In genomic region chr13:67525753-67526410, GRCm38 (mm10) we compare ENCODE assay signal across 8 mouse cellular contexts. TPM values are rescaled to one million over a fixed set of nuclear protein-coding genes. Genes with fewer than 3 reads are reported as not detected.
A peak's percentile ranks its signal among the peaks of the same experiment; 100 is the strongest.
DNase-seq lines count a peak whose midpoint lies in the region; ATAC-seq and TF ChIP-seq lines count a peak whose summit lies in the region.

Gene Gm26965 (minus strand): TSS chr13:67526151.
Gene Zfp87 (minus strand): TSS chr13:67526177.

- WGBS in hindbrain, embryonic 13.5 days: 0% methylated on average over 27 of the region's 27 CpGs

- H3K9me3 ChIP-seq in hindbrain, embryonic 13.5 days: no peaks in the 10 kb centered on the region

- DNase-seq in Patski (ENCODE audit: low read depth, low spot score): peak; percentile 71
- DNase-seq in cerebellum, postnatal 14 days: peak; percentile 92 to 95
- DNase-seq in frontal cortex, postnatal 14 days (ENCODE audit: low spot score in 2 of 2): peak; percentile 87 to 89
- DNase-seq in layer of hippocampus, postnatal 25 days (ENCODE audit: extremely low spot score in 1 of 2, low spot score in 1 of 2): peak; percentile 77 to 82
- DNase-seq in lung, postnatal 25 days (ENCODE audit: low spot score): peak; percentile 97
- peak; percentile 95 for DNase-seq in retina, embryonic 14.5 days (ENCODE audit: low spot score)
- DNase-seq in thymus, postnatal 4 days: peak; percentile 91

- H3K27me3 ChIP-seq in Patski: no peaks in the 10 kb centered on the region
- H3K27me3 ChIP-seq in hindbrain, embryonic 13.5 days: no peaks in the 10 kb centered on the region

- peaks cover 11% of the 10 kb centered on the region for H3K36me3 ChIP-seq in hindbrain, embryonic 13.5 days

- peak within 1 kb of the TSS; percentile 93 for H3K4me2 ChIP-seq in hindbrain, embryonic 13.5 days

- in situ Hi-C loops in Patski (cut with MboI; ENCODE audit: low pct_unique_long_range_greater_than_20kb): no loop called here

- H3K9ac ChIP-seq in hindbrain, embryonic 13.5 days: peak within 1 kb of the TSS; percentile 89

- TF ChIP-seq CTCF in Patski (IDR thresholded peaks at IDR 0.05): no peak

- H3K4me3 ChIP-seq in hindbrain, embryonic 13.5 days: peak within 1 kb of the TSS; percentile 83

- peaks cover 24% of the 10 kb centered on the region for H3K4me1 ChIP-seq in hindbrain, embryonic 13.5 days (replicated peaks)

- peak; percentile 97 for ATAC-seq in Patski
- peak; percentile 99 for ATAC-seq in hindbrain, embryonic 13.5 days (ENCODE audit: low FRiP score)

- CTCF ChIA-PET in Patski (lab: Charles Lee): no interaction called here

- peak within 1 kb of the TSS; percentile 87 for H3K27ac ChIP-seq in hindbrain, embryonic 13.5 days

- POLR2A ChIA-PET in Patski (lab: Charles Lee): no interaction called here

RNA-seq across cellular contexts. Expression of gene Gm26965, which starts in this region (rescaled TPM):
- not detected for polyA plus RNA-seq in Patski (2021)
- polyA plus RNA-seq in hindbrain, embryonic 13.5 days (2015; fragmentation: Nextera tagmentation; extraction: Ambion mirVana): not detected in 2 replicates
- total RNA-seq in layer of hippocampus, postnatal 25 days (2021): under 1 TPM in 1 of 2 experiments, not detected in 1; 0.49 TPM

RNA-seq across cellular contexts. Expression of gene Zfp87, which starts in this region (rescaled TPM):
- polyA plus RNA-seq in Patski (2021): 14.2 TPM
- 36.4 and 39.7 TPM in 2 replicates for polyA plus RNA-seq in hindbrain, embryonic 13.5 days (2015; fragmentation: Nextera tagmentation; extraction: Ambion mirVana)
- total RNA-seq in layer of hippocampus, postnatal 25 days (2021): 10 to 100 TPM; 21.7 to 22.8 TPM

Comparison
In these comparisons a context has a peak if more than half of its experiments do, and no peak if none do; other contexts are left out.
1. Peak in every context shown above with its lines: DNase-seq, ATAC-seq, H3K4me3 ChIP-seq and H3K27ac ChIP-seq.